Mouse (Mus musculus) forebrain, embryonic 11.5 days (tissue): ENCODE measurements around the gene Ulbp1. TPM values are rescaled to one million over a fixed set of nuclear protein-coding genes. Genes with fewer than 3 reads are reported as not detected.

ENCODE experiments used
- ATAC-seq: fragments of 200-750 bp; cut with Nextera tagmentation; replicated peaks from 2 replicates; pipeline ENCODE4 v1.8.0; 2017; ENCODE audit warnings: moderate TSS enrichment; ENCODE audit not compliant: low FRiP score
- DNase-seq: peaks from one replicate; pipeline ENCODE4 v3.0.0-alpha.2; 2017; ENCODE audit warnings: low spot score
- H3K27ac ChIP-seq: fragments of 300-500 bp; sonication (generic); 2 replicates; pipeline ENCODE4 v1.5.1; 2014; ENCODE audit warnings: low read depth, low read length
- H3K27me3 ChIP-seq: fragments of 300-500 bp; sonication (generic); 2 replicates; pipeline ENCODE4 v1.6.1; 2014; ENCODE audit warnings: mild to moderate bottlenecking, low read length, mixed read lengths; ENCODE audit not compliant: control insufficient read depth, insufficient read depth
- H3K36me3 ChIP-seq: fragments of 300-500 bp; sonication (generic); 2 replicates; pipeline ENCODE4 v1.6.1; 2014; ENCODE audit warnings: mild to moderate bottlenecking, low read length, moderate library complexity, mixed read lengths; ENCODE audit not compliant: control insufficient read depth, insufficient read depth
- H3K4me1 ChIP-seq: fragments of 300-500 bp; sonication (generic); replicated peaks from 2 replicates; pipeline ENCODE4 v1.6.1; 2014; ENCODE audit warnings: low read length, mixed read lengths; ENCODE audit not compliant: control insufficient read depth, insufficient read depth
- H3K4me2 ChIP-seq: fragments of 300-500 bp; sonication (generic); 2 replicates; pipeline ENCODE4 v1.6.1; 2014; ENCODE audit warnings: low read depth, mild to moderate bottlenecking, low read length, moderate library complexity, mixed read lengths; ENCODE audit not compliant: severe bottlenecking
- H3K4me3 ChIP-seq: fragments of 300-500 bp; sonication (generic); 2 replicates; pipeline ENCODE4 v1.5.1; 2014; ENCODE audit warnings: low read depth, low read length
- H3K9ac ChIP-seq: fragments of 300-500 bp; sonication (generic); 2 replicates; pipeline ENCODE4 v1.6.1; 2014; ENCODE audit warnings: low read length
- H3K9me3 ChIP-seq: fragments of 300-500 bp; sonication (generic); 2 replicates; pipeline ENCODE4 v1.6.1; 2016; ENCODE audit warnings: low read length, mixed read lengths; ENCODE audit not compliant: control insufficient read depth
- WGBS: fragments of 180-500 bp; shearing (Covaris S2); extraction: QIAGEN DNeasy Blood & Tissue Kit; methylation state at CpG from one replicate; pipeline ENCODE4 v1.1.7; 2014; 5-methylcytosine and 5-hydroxymethylcytosine counted together
- polyA plus RNA-seq: library from polyadenylated mRNA; unstranded; fragments of >200 nt; fragmentation: Nextera tagmentation; extraction: Ambion mirVana; gene quantifications from 2 replicates; pipeline ENCODE4 v1.2.1, GENCODE M21; 2014

Gene Ulbp1
- polyA plus RNA-seq, 1 experiment from 2014 or later, result 1.1 TPM

- H3K27me3 ChIP-seq, result no peaks in the 10 kb centered on the region
- DNase-seq (no peak), ATAC-seq (no peak)
- H3K36me3 ChIP-seq, result no peaks in the 10 kb centered on the region
- WGBS, result 60% methylated on average over 3 of the region's 3 CpGs
- H3K9me3 ChIP-seq, result peaks cover 4% of the 10 kb centered on the region; the same call in 1 of the 2 replicates
- H3K4me1 ChIP-seq, result no peaks in the 10 kb centered on the region
- H3K4me3 ChIP-seq, result no peak overlapping the region
- no peak overlapping the region for H3K9ac ChIP-seq
- H3K4me2 ChIP-seq, result no peak overlapping the region
- H3K27ac ChIP-seq, result no peak overlapping the region
Measured at GRCm38 (mm10) chr10:7462006-7462405, 11.4 kb downstream of the Ulbp1 start.

GRCm38 (mm10) chr10:7438928-7439327, 34.5 kb downstream of the Ulbp1 start:
- ATAC-seq, result no peak
- DNase-seq, result no peak

GRCm38 (mm10) chr10:7393143-7394035, 80.0 kb downstream of the Ulbp1 start:
- DNase-seq (peak; percentile 58), ATAC-seq (peak; percentile 30)
- Histone ChIP-seq H3K36me3 (no peaks in the 10 kb centered on the region), H3K27me3 (peaks cover 23% of the 10 kb centered on the region), H3K9me3 (no peaks in the 10 kb centered on the region), H3K4me1 (peaks cover 4% of the 10 kb centered on the region; the same call in 1 of the 2 replicates), H3K4me2 (peak overlapping the region; percentile 96), H3K4me3 (peak overlapping the region; percentile 53), H3K27ac (no peak overlapping the region), H3K9ac (peak overlapping the region; percentile 35; the same call in 1 of the 2 replicates)
- WGBS, result 5% methylated on average over 55 of the region's 55 CpGs

More at GRCm38 (mm10) chr10:7438928-7439327, 34.5 kb downstream of the Ulbp1 start:
- no peaks in the 10 kb centered on the region for H3K9me3 ChIP-seq
- no peak overlapping the region for H3K27ac ChIP-seq
- H3K4me2 ChIP-seq, result no peak overlapping the region
- H3K4me3 ChIP-seq, result no peak overlapping the region
- no peak overlapping the region for H3K9ac ChIP-seq
- H3K27me3 ChIP-seq, result no peaks in the 10 kb centered on the region
- H3K4me1 ChIP-seq, result no peaks in the 10 kb centered on the region
- no peaks in the 10 kb centered on the region for H3K36me3 ChIP-seq
- 72% methylated on average over 2 of the region's 2 CpGs for WGBS

GRCm38 (mm10) chr10:7391935-7392930, 81.2 kb downstream of the Ulbp1 start:
- ATAC-seq (peak; percentile 63), DNase-seq (peak; percentile 66)
- peaks cover 23% of the 10 kb centered on the region for H3K27me3 ChIP-seq
- WGBS, result under 1% methylated on average over 70 of the region's 73 CpGs
- H3K4me3 ChIP-seq, result peak overlapping the region; percentile 53
- no peaks in the 10 kb centered on the region for H3K36me3 ChIP-seq
- H3K9me3 ChIP-seq, result no peaks in the 10 kb centered on the region
- peak overlapping the region; percentile 96 for H3K4me2 ChIP-seq
- H3K9ac ChIP-seq, result peak overlapping the region; percentile 20; the same call in 1 of the 2 replicates
- H3K27ac ChIP-seq, result no peak overlapping the region
- H3K4me1 ChIP-seq, result peaks cover 4% of the 10 kb centered on the region; the same call in 1 of the 2 replicates

- peaks cover 23% of the 10 kb centered on the region for H3K27me3 ChIP-seq
- H3K4me2 ChIP-seq, result peak overlapping the region; percentile 96
- H3K9ac ChIP-seq, result peak overlapping the region; percentile 20; the same call in 1 of the 2 replicates
- 3% methylated on average over 20 of the region's 20 CpGs for WGBS
- H3K27ac ChIP-seq, result no peak overlapping the region
- peak overlapping the region; percentile 53 for H3K4me3 ChIP-seq
- H3K9me3 ChIP-seq, result no peaks in the 10 kb centered on the region
- peak; percentile 65 for DNase-seq
- H3K4me1 ChIP-seq, result peaks cover 4% of the 10 kb centered on the region; the same call in 1 of the 2 replicates
- H3K36me3 ChIP-seq, result no peaks in the 10 kb centered on the region
- peak; percentile 62 for ATAC-seq
Measured at GRCm38 (mm10) chr10:7391561-7391934, 81.9 kb downstream of the Ulbp1 start.

GRCm38 (mm10) chr10:7391108-7391507, 82.3 kb downstream of the Ulbp1 start:
- Histone ChIP-seq H3K27ac (no peak overlapping the region), H3K36me3 (no peaks in the 10 kb centered on the region), H3K4me3 (peak overlapping the region; percentile 53), H3K4me1 (peaks cover 4% of the 10 kb centered on the region; the same call in 1 of the 2 replicates), H3K4me2 (peak overlapping the region; percentile 96), H3K9ac (peak overlapping the region; percentile 43), H3K9me3 (no peaks in the 10 kb centered on the region), H3K27me3 (peaks cover 23% of the 10 kb centered on the region)
- peak; percentile 73 for DNase-seq
- under 1% methylated on average over 31 of the region's 31 CpGs for WGBS
- ATAC-seq, result peak; percentile 57

Other genes with a start within 250 kb of the Ulbp1 start
- gene Lrp11, start 116.2 kb upstream of the Ulbp1 start, polyA plus RNA-seq, result 14.7 and 18.5 TPM in 2 replicates
- 66.6 and 73.4 TPM in 2 replicates for gene Nup43, start 193.9 kb upstream of the Ulbp1 start, polyA plus RNA-seq
- gene Pcmt1, start 207.5 kb upstream of the Ulbp1 start, polyA plus RNA-seq, result 140 and 141 TPM in 2 replicates
- gene Lats1, start 207.6 kb upstream of the Ulbp1 start, polyA plus RNA-seq, result 14.9 and 15.1 TPM in 2 replicates